Mouse (Mus musculus) cortical plate, adult 2 months (tissue): ENCODE measurements around the gene Fam189a1.

Source experiments
- CTCF ChIP-seq: fragments of 200-500 bp; IDR thresholded peaks from 2 replicates; pipeline ENCODE4 v1.5.1; 2011; ENCODE audit warnings: mild to moderate bottlenecking, control low read depth, low read length; ENCODE audit not compliant: insufficient read depth; ENCODE audit errors: extremely low read depth
- POLR2A ChIP-seq: fragments of 200-500 bp; IDR thresholded peaks from 2 replicates; pipeline ENCODE4 v1.6.1; 2011; ENCODE audit warnings: mild to moderate bottlenecking, low read length, control low read depth; ENCODE audit not compliant: insufficient read depth; ENCODE audit errors: extremely low read depth

GRCm38 (mm10) chr7:65111664-65112063, 44.7 kb downstream of the Fam189a1 start:
- TF ChIP-seq POLR2A: no peak
- TF ChIP-seq CTCF: no peak
